Mouse (Mus musculus): ENCODE results near the gene Gm20388. TPM values are rescaled to one million over a fixed set of nuclear protein-coding genes. Genes with fewer than 3 reads are reported as not detected.

Gm20388 gene
- polyA plus RNA-seq, 1 experiment from 2014 or later, result not detected

DNA sequence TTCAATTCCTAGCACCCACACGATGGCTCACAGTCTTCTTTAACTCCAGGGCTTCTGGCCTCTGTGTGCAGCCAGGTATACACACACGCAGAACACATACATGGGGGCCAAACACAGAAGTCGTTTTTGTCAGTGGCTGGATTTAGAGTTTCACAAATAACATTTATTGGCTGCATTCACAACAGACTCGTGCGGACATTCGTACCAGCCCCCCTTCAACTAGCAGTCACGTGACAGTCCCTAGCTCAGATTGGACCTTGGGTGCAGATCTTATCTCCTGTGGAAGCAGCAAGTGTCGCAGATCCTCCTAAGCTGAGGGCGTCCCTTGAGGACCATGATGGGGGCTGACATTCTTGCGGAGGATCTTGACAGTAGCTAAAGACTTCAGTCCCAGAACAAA is 1620.0 kb downstream of the Gm20388 start:
- no peaks in the 10 kb centered on the region for H3K36me3 ChIP-seq
- WGBS, result 71% methylated on average over 10 of the region's 10 CpGs
- peaks cover 7% of the 10 kb centered on the region; the same call in 1 of the 2 replicates for H3K4me1 ChIP-seq
- H3K9ac ChIP-seq, result no peak overlapping the region
- H3K4me2 ChIP-seq, result no peak overlapping the region
- H3K9me3 ChIP-seq, result no peaks in the 10 kb centered on the region
- no peak overlapping the region for H3K27ac ChIP-seq (replicated peaks)
- H3K27me3 ChIP-seq (replicated peaks), result peaks cover 28% of the 10 kb centered on the region
- no peak overlapping the region for H3K4me3 ChIP-seq
- ATAC-seq (ENCODE audit: extremely low read depth, insufficient number of reproducible peaks, low FRiP score, low TSS enrichment), result no peak

DNA sequence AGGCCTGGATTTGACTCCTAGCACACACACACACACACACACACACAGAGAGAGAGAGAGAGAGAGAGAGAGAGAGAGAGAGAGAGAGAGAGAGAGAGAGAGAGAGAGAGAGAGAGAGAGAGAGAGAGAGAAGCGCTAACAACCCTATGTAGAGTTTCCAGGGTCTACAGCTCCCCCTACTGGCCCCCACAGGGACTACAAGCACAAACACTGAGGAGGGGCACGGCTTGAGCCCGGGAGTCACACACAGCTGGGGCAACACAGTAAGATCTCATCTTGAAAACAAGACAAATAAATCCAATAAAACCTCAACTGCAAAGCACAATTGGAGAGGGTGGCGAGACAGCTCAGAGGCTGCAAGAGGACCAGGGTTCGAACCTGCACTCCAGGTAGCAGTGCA is 1621.7 kb downstream of the Gm20388 start:
- Histone ChIP-seq H3K4me2 (no peak overlapping the region), H3K9me3 (no peaks in the 10 kb centered on the region), H3K4me1 (no peaks in the 10 kb centered on the region), H3K4me3 (no peak overlapping the region), H3K27me3 (replicated peaks) (peaks cover 23% of the 10 kb centered on the region), H3K36me3 (no peaks in the 10 kb centered on the region), H3K27ac (replicated peaks) (no peak overlapping the region), H3K9ac (no peak overlapping the region)
- WGBS, result 52% methylated on average over 5 of the region's 5 CpGs
- ATAC-seq (ENCODE audit: extremely low read depth, insufficient number of reproducible peaks, low FRiP score, low TSS enrichment), result no peak

DNA sequence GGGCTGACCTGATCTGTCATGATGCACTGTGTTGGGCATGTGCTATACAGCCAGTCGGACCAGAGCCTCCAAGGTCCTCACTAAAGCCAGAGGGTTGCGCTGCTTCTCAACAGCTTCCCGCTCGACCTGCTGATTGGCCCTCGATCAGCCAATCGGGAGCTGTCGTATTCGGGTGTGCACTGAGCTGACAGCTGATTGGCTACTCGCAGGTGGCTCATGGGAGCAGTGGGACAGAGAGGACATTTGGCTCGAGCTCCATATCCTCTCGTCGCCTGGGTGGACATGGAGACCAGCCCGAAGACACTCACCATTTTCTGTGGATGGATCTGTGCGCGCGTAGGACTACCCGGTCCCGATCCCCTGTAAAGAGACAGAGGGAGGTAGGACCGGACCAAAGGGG is 1631.2 kb downstream of the Gm20388 start:
- H3K4me3 ChIP-seq, result no peak overlapping the region
- H3K4me1 ChIP-seq, result 0 out of 2 replicates have a peak, but pooled peaks cover 3% of the 10 kb centered on the region
- 66% methylated on average over 19 of the region's 19 CpGs for WGBS
- H3K36me3 ChIP-seq, result no peaks in the 10 kb centered on the region
- H3K27me3 ChIP-seq (replicated peaks), result peaks cover 52% of the 10 kb centered on the region
- no peak overlapping the region for H3K27ac ChIP-seq (replicated peaks)
- H3K4me2 ChIP-seq, result no peak overlapping the region
- H3K9me3 ChIP-seq, result no peaks in the 10 kb centered on the region; the same call in 1 of the 2 replicates
- ATAC-seq (ENCODE audit: extremely low read depth, insufficient number of reproducible peaks, low FRiP score, low TSS enrichment), result no peak
- no peak overlapping the region for H3K9ac ChIP-seq

DNA sequence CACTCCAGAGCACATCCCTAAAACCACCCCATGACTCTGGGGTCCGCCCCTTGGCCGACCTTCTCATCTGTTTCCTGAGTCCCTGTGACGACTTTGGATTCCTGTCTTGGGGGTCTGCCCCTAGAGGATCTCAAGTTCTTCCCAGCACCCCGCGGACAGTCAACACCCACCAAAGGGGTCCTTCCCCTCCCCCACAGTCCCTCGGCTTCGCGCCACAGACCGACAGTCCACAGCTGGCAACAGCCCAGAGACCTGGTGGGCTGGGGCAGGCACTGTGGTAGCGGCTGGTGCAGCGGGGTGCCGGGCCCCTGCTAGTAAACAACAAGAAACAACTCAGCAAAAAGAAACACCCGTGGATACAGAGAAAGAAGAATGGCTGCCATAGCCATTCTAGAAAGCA is 1632.3 kb downstream of the Gm20388 start:
- Histone ChIP-seq H3K4me3 (no peak overlapping the region), H3K27me3 (replicated peaks) (peaks cover 52% of the 10 kb centered on the region)
- no peak for ATAC-seq (ENCODE audit: extremely low read depth, insufficient number of reproducible peaks, low FRiP score, low TSS enrichment)

DNA sequence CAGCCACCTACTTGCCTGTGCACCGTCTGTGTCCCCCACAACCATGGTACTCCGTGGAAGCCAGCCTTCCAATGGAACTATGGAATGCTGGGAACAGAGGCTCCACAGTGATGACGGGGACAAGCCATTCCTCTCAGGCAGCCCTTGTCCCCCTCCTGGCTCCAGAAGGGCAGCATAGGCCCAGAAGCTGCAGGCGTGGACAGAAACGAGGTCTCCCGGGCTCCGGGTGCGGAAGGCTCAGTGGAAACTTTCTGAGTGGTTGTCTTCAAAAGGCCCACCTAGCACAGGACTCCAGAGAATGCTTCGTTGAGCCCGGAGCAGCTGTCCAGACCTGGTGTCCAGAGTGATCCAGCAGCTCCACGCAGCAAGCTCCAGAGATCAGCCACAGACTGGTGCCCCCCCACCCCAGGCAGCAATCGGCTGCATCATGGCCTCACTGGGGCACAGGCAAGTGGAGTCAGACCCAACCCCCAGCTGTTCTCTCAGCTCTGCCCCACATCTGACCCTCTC is 1633.7 kb downstream of the Gm20388 start, which contains the start of gene 1700018B08Rik:
Gene 1700018B08Rik, minus strand, starts transcription at position 45 of the 510 bp plus-strand sequence.
- H3K4me2 ChIP-seq, result no peak within 1 kb of the TSS
- H3K4me3 ChIP-seq, result no peak within 1 kb of the TSS
- no peak within 1 kb of the TSS for H3K27ac ChIP-seq (replicated peaks)
- peaks cover 3% of the 10 kb centered on the region; the same call in 1 of the 2 replicates for H3K4me1 ChIP-seq
- no peaks in the 10 kb centered on the region for H3K36me3 ChIP-seq
- H3K9me3 ChIP-seq, result no peaks in the 10 kb centered on the region; the same call in 1 of the 2 replicates
- WGBS, result 69% methylated on average over 12 of the region's 12 CpGs
- H3K27me3 ChIP-seq (replicated peaks), result peaks cover 49% of the 10 kb centered on the region
- no peak within 1 kb of the TSS for H3K9ac ChIP-seq
- ATAC-seq (ENCODE audit: extremely low read depth, insufficient number of reproducible peaks, low FRiP score, low TSS enrichment), result no peak

More for the DNA sequence above, 1632.3 kb downstream of the Gm20388 start:
- 61% methylated on average over 13 of the region's 13 CpGs for WGBS
- no peak overlapping the region for H3K4me2 ChIP-seq
- H3K9ac ChIP-seq, result no peak overlapping the region
- peaks cover 3% of the 10 kb centered on the region; the same call in 1 of the 2 replicates for H3K4me1 ChIP-seq
- no peaks in the 10 kb centered on the region for H3K36me3 ChIP-seq
- no peak overlapping the region for H3K27ac ChIP-seq (replicated peaks)
- H3K9me3 ChIP-seq, result no peaks in the 10 kb centered on the region; the same call in 1 of the 2 replicates

DNA sequence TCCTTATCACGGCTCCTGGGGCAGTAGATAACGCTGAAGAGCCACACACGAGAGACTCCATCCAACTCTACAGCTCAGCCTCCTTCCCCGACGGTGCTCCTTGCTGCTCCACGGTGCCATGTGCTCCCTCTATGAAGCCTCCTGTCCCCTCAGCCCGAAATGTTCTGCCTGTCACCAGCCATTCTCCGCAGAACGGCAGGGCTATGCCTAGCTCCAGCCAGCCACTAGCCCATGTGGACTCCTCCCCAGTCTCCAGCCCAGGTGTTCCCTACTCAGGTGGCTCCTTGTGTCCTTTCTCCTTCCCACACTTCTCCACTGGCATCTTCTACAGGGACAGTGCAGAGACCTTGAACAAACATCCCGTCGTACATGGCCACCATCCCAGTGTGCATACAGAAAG is 1634.3 kb downstream of the Gm20388 start:
- no peak for ATAC-seq (ENCODE audit: extremely low read depth, insufficient number of reproducible peaks, low FRiP score, low TSS enrichment)
- peaks cover under 1% of the 10 kb centered on the region; the same call in 1 of the 2 replicates for H3K36me3 ChIP-seq
- peaks cover 43% of the 10 kb centered on the region for H3K27me3 ChIP-seq (replicated peaks)
- H3K27ac ChIP-seq (replicated peaks), result no peak overlapping the region
- H3K4me2 ChIP-seq, result no peak overlapping the region
- H3K4me1 ChIP-seq, result peaks cover 3% of the 10 kb centered on the region; the same call in 1 of the 2 replicates
- H3K4me3 ChIP-seq, result no peak overlapping the region
- 40% methylated on average over 11 of the region's 11 CpGs for WGBS
- no peak overlapping the region for H3K9ac ChIP-seq
- no peaks in the 10 kb centered on the region; the same call in 1 of the 2 replicates for H3K9me3 ChIP-seq

DNA sequence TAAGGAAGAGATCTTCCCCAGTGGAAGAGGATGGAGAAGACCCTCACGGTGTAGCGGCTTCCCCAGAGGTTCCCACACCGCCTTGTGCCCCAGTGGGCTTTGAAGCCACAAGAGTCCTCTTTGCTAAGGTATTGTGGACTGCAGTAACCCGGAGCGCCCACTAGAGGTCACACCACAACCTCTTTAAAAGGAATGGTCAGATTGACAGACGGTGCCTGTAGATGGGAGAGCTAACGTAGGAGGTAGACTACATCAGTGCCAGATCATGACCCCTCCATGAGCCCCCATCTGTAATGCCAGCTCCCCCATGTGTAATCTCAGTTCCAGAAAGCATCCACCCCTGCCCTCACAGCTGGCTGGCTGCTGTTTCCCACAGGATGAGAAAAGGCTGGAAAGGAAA is 1636.5 kb downstream of the Gm20388 start:
- peaks cover 23% of the 10 kb centered on the region for H3K36me3 ChIP-seq
- no peak overlapping the region for H3K4me3 ChIP-seq
- H3K4me1 ChIP-seq, result peaks cover 21% of the 10 kb centered on the region
- no peak for ATAC-seq (ENCODE audit: extremely low read depth, insufficient number of reproducible peaks, low FRiP score, low TSS enrichment)
- H3K4me2 ChIP-seq, result no peak overlapping the region
- no peaks in the 10 kb centered on the region for H3K9me3 ChIP-seq
- peaks cover 35% of the 10 kb centered on the region for H3K27me3 ChIP-seq (replicated peaks)
- 5% methylated on average over 7 of the region's 7 CpGs for WGBS
- no peak overlapping the region for H3K9ac ChIP-seq
- H3K27ac ChIP-seq (replicated peaks), result no peak overlapping the region

DNA sequence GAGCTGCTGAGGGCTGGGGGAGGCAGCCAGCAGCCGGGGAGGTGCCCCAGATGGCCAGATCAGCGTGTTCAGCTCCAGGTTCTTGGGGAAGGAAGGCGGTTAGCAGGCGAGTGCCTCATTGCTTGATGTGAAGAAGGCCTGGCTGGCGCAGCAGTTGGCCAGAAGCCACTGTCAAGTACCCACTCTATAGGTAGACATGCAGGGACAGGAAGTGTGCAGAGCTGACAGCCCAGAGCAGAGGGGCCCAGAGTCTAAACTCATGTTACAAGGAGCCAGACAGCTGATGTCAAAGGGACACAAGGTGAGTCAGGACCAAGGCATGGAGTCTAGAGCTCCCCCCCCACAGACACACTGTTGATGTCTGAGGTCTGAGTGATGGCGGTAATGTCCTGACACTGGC is 1639.4 kb downstream of the Gm20388 start:
- H3K27me3 ChIP-seq (replicated peaks), result peaks cover 12% of the 10 kb centered on the region
- H3K9ac ChIP-seq, result no peak overlapping the region
- no peak overlapping the region for H3K4me3 ChIP-seq
- peaks cover 18% of the 10 kb centered on the region for H3K4me1 ChIP-seq
- H3K27ac ChIP-seq (replicated peaks), result no peak overlapping the region
- 77% methylated on average over 6 of the region's 6 CpGs for WGBS
- no peak overlapping the region for H3K4me2 ChIP-seq
- no peaks in the 10 kb centered on the region for H3K9me3 ChIP-seq
- ATAC-seq (ENCODE audit: extremely low read depth, insufficient number of reproducible peaks, low FRiP score, low TSS enrichment), result no peak
- peaks cover 52% of the 10 kb centered on the region for H3K36me3 ChIP-seq

DNA sequence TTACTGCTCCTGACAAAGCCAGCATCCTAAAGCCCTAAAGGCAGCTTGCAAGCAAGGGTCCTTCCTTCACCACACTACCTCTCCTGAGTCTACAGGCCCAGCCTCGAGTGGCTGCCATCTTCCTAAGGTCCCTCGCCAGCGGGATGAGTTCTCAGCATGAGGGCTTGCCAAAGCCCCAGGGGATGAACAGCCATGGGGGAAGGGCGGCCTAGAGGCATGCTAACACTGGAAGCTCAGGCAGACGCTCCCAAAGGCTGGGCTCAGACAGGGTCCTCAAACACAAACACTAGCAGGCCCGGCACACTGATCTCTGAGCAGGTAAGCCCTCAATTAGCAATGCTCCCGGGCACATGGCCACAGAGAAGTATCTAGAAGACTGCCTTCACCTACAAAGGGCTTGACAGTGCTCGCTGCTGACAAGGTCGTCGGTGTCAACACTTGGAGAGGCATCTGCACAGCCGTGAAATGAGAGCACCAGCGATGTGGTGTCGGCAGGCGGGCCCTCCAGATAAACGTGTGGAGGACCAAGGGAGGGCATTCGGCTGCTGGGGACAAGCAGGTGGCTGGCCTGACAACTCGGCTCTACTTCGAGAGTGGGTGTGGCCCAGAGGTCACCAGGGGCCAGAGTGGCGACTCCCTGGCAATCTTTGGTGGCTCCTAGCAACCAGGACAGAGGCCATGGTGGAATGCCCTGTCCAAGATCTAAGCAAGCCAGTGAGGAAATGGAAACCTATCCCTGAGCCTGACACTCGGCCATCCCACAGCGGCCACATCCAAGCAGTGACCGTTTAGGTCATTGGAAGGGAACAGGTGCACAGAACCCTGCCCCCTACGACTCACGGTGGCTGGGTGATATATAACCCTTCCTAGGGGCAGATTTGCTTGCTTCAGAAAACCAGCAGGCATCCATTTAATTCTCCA is 1640.7 kb downstream of the Gm20388 start:
- no peak overlapping the region for H3K4me2 ChIP-seq
- H3K36me3 ChIP-seq, result peaks cover 62% of the 10 kb centered on the region
- no peaks in the 10 kb centered on the region for H3K9me3 ChIP-seq
- H3K9ac ChIP-seq, result no peak overlapping the region
- ATAC-seq (ENCODE audit: extremely low read depth, insufficient number of reproducible peaks, low FRiP score, low TSS enrichment), result no peak
- WGBS, result 53% methylated on average over 24 of the region's 24 CpGs
- no peak overlapping the region for H3K4me3 ChIP-seq
- H3K27ac ChIP-seq (replicated peaks), result no peak overlapping the region
- H3K27me3 ChIP-seq (replicated peaks), result no peaks in the 10 kb centered on the region; the same call in 1 of the 2 replicates
- H3K4me1 ChIP-seq, result peaks cover 18% of the 10 kb centered on the region

DNA sequence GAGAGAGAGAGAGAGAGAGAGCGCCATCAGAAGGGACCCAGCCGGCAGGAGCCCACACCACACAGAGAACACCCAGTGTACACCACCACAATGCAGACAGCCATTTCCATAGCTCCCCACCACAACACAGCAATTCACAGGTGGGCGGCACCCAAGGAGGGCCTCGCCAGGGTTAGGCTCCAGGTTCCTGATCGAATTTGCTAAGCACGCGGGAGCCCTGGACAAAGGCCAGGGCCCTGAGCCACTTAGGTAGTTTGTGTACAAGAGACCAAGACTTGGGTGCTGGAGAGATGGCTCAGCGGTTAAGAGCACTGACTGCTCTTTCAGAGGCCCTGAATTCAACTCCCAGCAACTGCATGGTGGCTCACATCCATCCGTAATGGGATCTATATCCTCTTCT is 1641.9 kb downstream of the Gm20388 start:
- no peak overlapping the region for H3K4me2 ChIP-seq
- no peaks in the 10 kb centered on the region for H3K9me3 ChIP-seq
- H3K4me3 ChIP-seq, result no peak overlapping the region
- H3K9ac ChIP-seq, result no peak overlapping the region
- peaks cover 63% of the 10 kb centered on the region for H3K36me3 ChIP-seq
- ATAC-seq (ENCODE audit: extremely low read depth, insufficient number of reproducible peaks, low FRiP score, low TSS enrichment), result no peak
- H3K27me3 ChIP-seq (replicated peaks), result no peaks in the 10 kb centered on the region
- H3K4me1 ChIP-seq, result peaks cover 18% of the 10 kb centered on the region
- WGBS, result 88% methylated on average over 9 of the region's 9 CpGs
- no peak overlapping the region for H3K27ac ChIP-seq (replicated peaks)

DNA sequence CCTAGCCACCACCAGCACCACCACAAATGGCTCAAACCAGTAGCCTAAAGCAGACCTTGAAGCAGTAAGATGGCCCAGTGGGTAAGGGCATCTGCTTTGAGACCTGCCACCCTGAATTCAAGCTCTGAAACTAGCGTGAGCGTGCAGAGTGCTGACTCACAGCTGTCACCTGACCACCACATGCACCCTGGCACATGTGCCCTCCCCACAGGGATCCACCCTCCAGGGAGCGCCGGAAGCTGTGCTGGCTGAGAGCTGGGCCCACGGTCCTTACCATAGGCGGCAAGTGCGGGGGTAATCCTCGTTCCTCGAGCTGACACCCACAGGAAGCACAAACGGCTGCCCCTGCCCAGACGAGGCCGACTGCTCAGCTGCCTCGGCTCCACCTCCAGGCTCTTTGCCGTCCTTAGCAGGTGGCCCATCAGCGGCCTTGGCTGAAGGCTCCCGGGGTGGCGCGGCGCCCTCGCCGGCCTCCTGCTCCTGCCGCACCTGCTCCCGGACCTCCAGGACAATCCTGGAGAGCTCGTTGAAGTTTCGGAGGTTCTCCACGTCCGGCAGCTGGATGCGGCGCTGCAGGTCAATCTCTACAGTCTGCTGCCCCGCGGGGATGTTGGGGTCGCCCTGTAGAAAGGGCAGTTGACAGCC is 1643.3 kb downstream of the Gm20388 start:
- no peak overlapping the region for H3K27ac ChIP-seq (replicated peaks)
- peaks cover 78% of the 10 kb centered on the region for H3K36me3 ChIP-seq
- H3K4me1 ChIP-seq, result peaks cover 18% of the 10 kb centered on the region
- H3K9ac ChIP-seq, result no peak overlapping the region
- H3K27me3 ChIP-seq (replicated peaks), result no peaks in the 10 kb centered on the region
- 95% methylated on average over 32 of the region's 32 CpGs for WGBS
- no peak overlapping the region for H3K4me2 ChIP-seq
- no peak for ATAC-seq (ENCODE audit: extremely low read depth, insufficient number of reproducible peaks, low FRiP score, low TSS enrichment)
- H3K4me3 ChIP-seq, result no peak overlapping the region
- H3K9me3 ChIP-seq, result no peaks in the 10 kb centered on the region

All from heart, embryonic 13.5 days (tissue).